Mouse (Mus musculus): ENCODE measurements around the gene Lrrc30. TPM values are rescaled to one million over a fixed set of nuclear protein-coding genes. Genes with fewer than 3 reads are reported as not detected.

Gene Lrrc30
- polyA plus RNA-seq, 1 experiment from 2014 or later, result not detected

GRCm38 (mm10) chr17:67629211-67629657 lies 3.3 kb downstream of the Lrrc30 start:
- no peaks in the 10 kb centered on the region for H3K9me3 ChIP-seq (ENCODE audit: control insufficient read depth, low read length)
- WGBS, result 22% methylated on average over 13 of the region's 13 CpGs
- H3K4me2 ChIP-seq (replicated peaks; ENCODE audit: low read depth), result no peak overlapping the region
- no peak overlapping the region for H3K4me3 ChIP-seq (ENCODE audit: low read depth, low read length)
- no peaks in the 10 kb centered on the region for H3K27me3 ChIP-seq (ENCODE audit: control insufficient read depth, insufficient read depth, low read length)
- ATAC-seq (ENCODE audit: low FRiP score, low TSS enrichment) (no peak), DNase-seq (ENCODE audit: low spot score) (no peak)
- no peaks in the 10 kb centered on the region for H3K36me3 ChIP-seq (ENCODE audit: control insufficient read depth, insufficient read depth, low read length)
- TF ChIP-seq CTCF (IDR thresholded peaks at IDR 0.05; ENCODE audit: low read depth), result no peak
- no peak overlapping the region for H3K9ac ChIP-seq (ENCODE audit: low read length)
- no peaks in the 10 kb centered on the region for H3K4me1 ChIP-seq (replicated peaks; ENCODE audit: control insufficient read depth, insufficient read depth)
- H3K27ac ChIP-seq (replicated peaks), result no peak overlapping the region

GRCm38 (mm10) chr17:67628475-67628874 lies 4.0 kb downstream of the Lrrc30 start:
- Histone ChIP-seq H3K9ac (ENCODE audit: low read length) (no peak overlapping the region), H3K4me1 (replicated peaks; ENCODE audit: control insufficient read depth, insufficient read depth) (no peaks in the 10 kb centered on the region), H3K4me2 (replicated peaks; ENCODE audit: low read depth) (no peak overlapping the region), H3K36me3 (ENCODE audit: control insufficient read depth, insufficient read depth, low read length) (no peaks in the 10 kb centered on the region), H3K4me3 (ENCODE audit: low read depth, low read length) (no peak overlapping the region), H3K27me3 (ENCODE audit: control insufficient read depth, insufficient read depth, low read length) (no peaks in the 10 kb centered on the region), H3K9me3 (ENCODE audit: control insufficient read depth, low read length) (no peaks in the 10 kb centered on the region), H3K27ac (replicated peaks) (no peak overlapping the region)
- 78% methylated on average over 15 of the region's 15 CpGs for WGBS
- ATAC-seq (ENCODE audit: low FRiP score, low TSS enrichment) (no peak), DNase-seq (ENCODE audit: low spot score) (no peak)
- TF ChIP-seq EP300 (optimal IDR thresholded peaks at IDR 0.05) (no peak), CTCF (IDR thresholded peaks at IDR 0.05; ENCODE audit: low read depth) (no peak)

- no peak for ATAC-seq (ENCODE audit: low FRiP score, low TSS enrichment)
These were observed 7.1 kb downstream of the Lrrc30 start for GRCm38 (mm10) chr17:67625431-67625830.

GRCm38 (mm10) chr17:67619001-67619400 lies 13.5 kb downstream of the Lrrc30 start:
- Histone ChIP-seq H3K9me3 (ENCODE audit: control insufficient read depth, low read length) (no peaks in the 10 kb centered on the region), H3K4me3 (ENCODE audit: low read depth, low read length) (no peak overlapping the region), H3K27ac (replicated peaks) (no peak overlapping the region), H3K9ac (ENCODE audit: low read length) (no peak overlapping the region), H3K4me2 (replicated peaks; ENCODE audit: low read depth) (no peak overlapping the region), H3K27me3 (ENCODE audit: control insufficient read depth, insufficient read depth, low read length) (no peaks in the 10 kb centered on the region), H3K4me1 (replicated peaks; ENCODE audit: control insufficient read depth, insufficient read depth) (no peaks in the 10 kb centered on the region), H3K36me3 (ENCODE audit: control insufficient read depth, insufficient read depth, low read length) (no peaks in the 10 kb centered on the region)
- no peak for ATAC-seq (ENCODE audit: low FRiP score, low TSS enrichment)
- WGBS, result 76% methylated on average over 7 of the region's 7 CpGs
- TF ChIP-seq CTCF (IDR thresholded peaks at IDR 0.05; ENCODE audit: low read depth), result no peak
- no peak for TF ChIP-seq EP300 (optimal IDR thresholded peaks at IDR 0.05)
- no peak for DNase-seq (ENCODE audit: low spot score)

More at GRCm38 (mm10) chr17:67625431-67625830, 7.1 kb downstream of the Lrrc30 start:
- TF ChIP-seq CTCF (IDR thresholded peaks at IDR 0.05; ENCODE audit: low read depth) (no peak), EP300 (optimal IDR thresholded peaks at IDR 0.05) (no peak)
- no peaks in the 10 kb centered on the region for H3K27me3 ChIP-seq (ENCODE audit: control insufficient read depth, insufficient read depth, low read length)
- no peak overlapping the region for H3K9ac ChIP-seq (ENCODE audit: low read length)
- H3K4me3 ChIP-seq (ENCODE audit: low read depth, low read length), result no peak overlapping the region
- no peak overlapping the region for H3K27ac ChIP-seq (replicated peaks)
- H3K4me2 ChIP-seq (replicated peaks; ENCODE audit: low read depth), result no peak overlapping the region
- DNase-seq (ENCODE audit: low spot score), result no peak
- no peaks in the 10 kb centered on the region for H3K36me3 ChIP-seq (ENCODE audit: control insufficient read depth, insufficient read depth, low read length)
- WGBS, result 70% methylated on average over 5 of the region's 5 CpGs
- H3K9me3 ChIP-seq (ENCODE audit: control insufficient read depth, low read length), result no peaks in the 10 kb centered on the region
- no peaks in the 10 kb centered on the region for H3K4me1 ChIP-seq (replicated peaks; ENCODE audit: control insufficient read depth, insufficient read depth)

- H3K4me1 ChIP-seq (replicated peaks; ENCODE audit: control insufficient read depth, insufficient read depth), result no peaks in the 10 kb centered on the region
- no peaks in the 10 kb centered on the region for H3K27me3 ChIP-seq (ENCODE audit: control insufficient read depth, insufficient read depth, low read length)
- no peaks in the 10 kb centered on the region for H3K9me3 ChIP-seq (ENCODE audit: control insufficient read depth, low read length)
- no peak overlapping the region for H3K9ac ChIP-seq (ENCODE audit: low read length)
- WGBS, result 68% methylated on average over 5 of the region's 5 CpGs
- DNase-seq (ENCODE audit: low spot score) (no peak), ATAC-seq (ENCODE audit: low FRiP score, low TSS enrichment) (no peak)
- no peak overlapping the region for H3K27ac ChIP-seq (replicated peaks)
- H3K36me3 ChIP-seq (ENCODE audit: control insufficient read depth, insufficient read depth, low read length), result no peaks in the 10 kb centered on the region
- no peak overlapping the region for H3K4me2 ChIP-seq (replicated peaks; ENCODE audit: low read depth)
- H3K4me3 ChIP-seq (ENCODE audit: low read depth, low read length), result no peak overlapping the region
- TF ChIP-seq CTCF (IDR thresholded peaks at IDR 0.05; ENCODE audit: low read depth) (no peak), EP300 (optimal IDR thresholded peaks at IDR 0.05) (no peak)
These were observed 18.1 kb downstream of the Lrrc30 start for GRCm38 (mm10) chr17:67614381-67614780.

- Histone ChIP-seq H3K27me3 (ENCODE audit: control insufficient read depth, insufficient read depth, low read length) (no peaks in the 10 kb centered on the region), H3K27ac (replicated peaks) (no peak overlapping the region), H3K4me1 (replicated peaks; ENCODE audit: control insufficient read depth, insufficient read depth) (no peaks in the 10 kb centered on the region), H3K9ac (ENCODE audit: low read length) (no peak overlapping the region), H3K36me3 (ENCODE audit: control insufficient read depth, insufficient read depth, low read length) (no peaks in the 10 kb centered on the region), H3K4me3 (ENCODE audit: low read depth, low read length) (no peak overlapping the region), H3K4me2 (replicated peaks; ENCODE audit: low read depth) (no peak overlapping the region), H3K9me3 (ENCODE audit: control insufficient read depth, low read length) (no peaks in the 10 kb centered on the region)
- ATAC-seq (ENCODE audit: low FRiP score, low TSS enrichment), result no peak
- WGBS, result 68% methylated on average over 1 of the region's 1 CpGs
- TF ChIP-seq CTCF (IDR thresholded peaks at IDR 0.05; ENCODE audit: low read depth) (no peak), EP300 (optimal IDR thresholded peaks at IDR 0.05) (no peak)
- no peak for DNase-seq (ENCODE audit: low spot score)
These were observed 19.9 kb downstream of the Lrrc30 start for GRCm38 (mm10) chr17:67612576-67612975.
